Mouse (Mus musculus): ENCODE measurements around the gene Syt1.

Syt1 gene

GRCm38 (mm10) chr10:108514671-108515070, 496.1 kb downstream of the Syt1 start:
- DNase-seq (ENCODE audit: low spot score): no peak

GRCm38 (mm10) chr10:108509579-108509978, 501.2 kb downstream of the Syt1 start:
- no peak for DNase-seq (ENCODE audit: low spot score)

GRCm38 (mm10) chr10:108506917-108507316, 503.9 kb downstream of the Syt1 start:
- DNase-seq (ENCODE audit: low spot score): no peak

- DNase-seq (ENCODE audit: low spot score): no peak
Measured at GRCm38 (mm10) chr10:108504925-108505324, 505.9 kb downstream of the Syt1 start.

GRCm38 (mm10) chr10:108504128-108504870, 506.5 kb downstream of the Syt1 start:
- DNase-seq (ENCODE audit: low spot score): no peak

GRCm38 (mm10) chr10:108490231-108490630, 520.6 kb downstream of the Syt1 start:
- no peak for DNase-seq (ENCODE audit: low spot score)

GRCm38 (mm10) chr10:108483991-108484390, 526.8 kb downstream of the Syt1 start:
- no peak for DNase-seq (ENCODE audit: low spot score)

GRCm38 (mm10) chr10:108480146-108480850, 530.5 kb downstream of the Syt1 start:
- DNase-seq (ENCODE audit: low spot score): no peak

GRCm38 (mm10) chr10:108470319-108470955, 540.3 kb downstream of the Syt1 start:
- DNase-seq (ENCODE audit: low spot score): no peak

- DNase-seq (ENCODE audit: low spot score): no peak
Measured at GRCm38 (mm10) chr10:108466539-108466938, 544.2 kb downstream of the Syt1 start.

- DNase-seq (ENCODE audit: low spot score): no peak
Measured at GRCm38 (mm10) chr10:108461862-108462261, 548.9 kb downstream of the Syt1 start.

- DNase-seq (ENCODE audit: low spot score): no peak
Measured at GRCm38 (mm10) chr10:108457054-108457453, 553.7 kb downstream of the Syt1 start.

GRCm38 (mm10) chr10:108455883-108456282, 554.9 kb downstream of the Syt1 start:
- no peak for DNase-seq (ENCODE audit: low spot score)

GRCm38 (mm10) chr10:108455204-108455603, 555.6 kb downstream of the Syt1 start:
- DNase-seq (ENCODE audit: low spot score): no peak

- DNase-seq (ENCODE audit: low spot score): no peak
Measured at GRCm38 (mm10) chr10:108454691-108455117, 556.1 kb downstream of the Syt1 start.

- no peak for DNase-seq (ENCODE audit: low spot score)
Measured at GRCm38 (mm10) chr10:108453561-108453960, 557.2 kb downstream of the Syt1 start.

- no peak for DNase-seq (ENCODE audit: low spot score)
Measured at GRCm38 (mm10) chr10:108452421-108452820, 558.4 kb downstream of the Syt1 start.

GRCm38 (mm10) chr10:108451516-108451915, 559.3 kb downstream of the Syt1 start:
- no peak for DNase-seq (ENCODE audit: low spot score)

- DNase-seq (ENCODE audit: low spot score): no peak
Measured at GRCm38 (mm10) chr10:108450401-108450800, 560.4 kb downstream of the Syt1 start.

- DNase-seq (ENCODE audit: low spot score): no peak
Measured at GRCm38 (mm10) chr10:108448421-108448820, 562.4 kb downstream of the Syt1 start.

Measured in embryo, embryonic 10.5 days (tissue).